Mouse (Mus musculus) lung, adult 2 months (tissue): ENCODE measurements around the gene Serpini1.

Experiments
- CTCF ChIP-seq: fragments of 200-500 bp; IDR thresholded peaks from 2 replicates; pipeline ENCODE4 v1.5.1; 2011; ENCODE audit warnings: mild to moderate bottlenecking, low read length, control low read depth; ENCODE audit not compliant: insufficient read depth
- POLR2A ChIP-seq: fragments of 200-500 bp; IDR thresholded peaks from 2 replicates; pipeline ENCODE4 v1.6.1; 2011; ENCODE audit warnings: low read depth, mild to moderate bottlenecking, control low read depth, low read length, borderline replicate concordance; ENCODE audit errors: extremely low read depth

GRCm38 (mm10) chr3:75655578-75656344 is 98.4 kb downstream of the Serpini1 start:
- no peak for TF ChIP-seq CTCF
- TF ChIP-seq POLR2A = no peak
